ENCODE assay signal across 11 mouse cellular contexts in genomic region chr2:10314251-10315243, GRCm38 (mm10). TPM values are rescaled to one million over a fixed set of nuclear protein-coding genes. Genes with fewer than 3 reads are reported as not detected.
DNase-seq lines count a peak whose midpoint lies in the region; ATAC-seq lines count a peak whose summit lies in the region.
"Had no signal": no experiment of that assay in that cellular context is flagged by ENCODE, and none has a peak within 500 bp of the region (broad histone marks: within the 10 kb centered on the region; RNA-seq: fewer than 3 reads in every experiment).

No protein-coding gene starts in this region.

- WGBS in heart, embryonic 11.5 days (ENCODE audit: insufficient replicate concordance) = 40% methylated on average over 14 of the region's 14 CpGs
- WGBS in midbrain, embryonic 11.5 days = 54% methylated on average over 14 of the region's 14 CpGs
- WGBS in midbrain, embryonic 14.5 days = 45% methylated on average over 14 of the region's 14 CpGs
- WGBS in forebrain, embryonic 15.5 days = 49% methylated on average over 14 of the region's 14 CpGs

- ATAC-seq in heart, embryonic 11.5 days (replicated peaks; ENCODE audit: insufficient number of reproducible peaks, low FRiP score, low TSS enrichment) = no peak
- ATAC-seq in midbrain, embryonic 11.5 days (ENCODE audit: low FRiP score) = no peak
- ATAC-seq in midbrain, embryonic 14.5 days (ENCODE audit: low FRiP score, low TSS enrichment) = no peak; the same call in 1 of the 2 replicates
- peak; percentile 63 for ATAC-seq in megakaryocyte-erythroid progenitor cell, adult 5-6 weeks (replicated peaks; ENCODE audit: low FRiP score, low TSS enrichment, poor library complexity, severe bottlenecking)
- no peak for ATAC-seq in forebrain, embryonic 15.5 days (replicated peaks)
- ATAC-seq: forebrain, embryonic 16.5 days had no signal

- no peak for DNase-seq in heart, postnatal 25 days (ENCODE audit: low spot score)
- peak; percentile 33 for DNase-seq in midbrain, embryonic 11.5 days (ENCODE audit: low spot score, missing footprints)
- no peak for DNase-seq in midbrain, embryonic 14.5 days
- DNase-seq in thymus, postnatal 25 days = peak; percentile 45
- DNase-seq in left cerebral cortex, adult 11 months (ENCODE audit: low spot score) = no peak
- DNase-seq: adrenal gland, postnatal 25 days; lung, postnatal 14 days had no signal

- no peaks in the 10 kb centered on the region for H3K9me3 ChIP-seq in heart, embryonic 11.5 days (replicated peaks; ENCODE audit: control insufficient read depth, low read length)
- H3K9me3 ChIP-seq in midbrain, embryonic 11.5 days (ENCODE audit: control insufficient read depth, low read length) = no peaks in the 10 kb centered on the region
- H3K9me3 ChIP-seq in midbrain, embryonic 14.5 days (ENCODE audit: control insufficient read depth, low read length) = no peaks in the 10 kb centered on the region
- H3K9me3 ChIP-seq in forebrain, embryonic 15.5 days = no peaks in the 10 kb centered on the region

- peaks cover 2% of the 10 kb centered on the region for H3K27me3 ChIP-seq in heart, embryonic 11.5 days (ENCODE audit: control insufficient read depth, insufficient read depth, low read length)
- H3K27me3 ChIP-seq in midbrain, embryonic 11.5 days (ENCODE audit: control insufficient read depth, insufficient read depth, low read length) = no peaks in the 10 kb centered on the region
- H3K27me3 ChIP-seq in midbrain, embryonic 14.5 days (ENCODE audit: control insufficient read depth, insufficient read depth, low read length) = no peaks in the 10 kb centered on the region
- H3K27me3 ChIP-seq in forebrain, embryonic 15.5 days = no peaks in the 10 kb centered on the region

- no peaks in the 10 kb centered on the region for H3K36me3 ChIP-seq in heart, embryonic 11.5 days (ENCODE audit: control insufficient read depth, insufficient read depth, low read length)
- H3K36me3 ChIP-seq in midbrain, embryonic 11.5 days (ENCODE audit: control insufficient read depth, insufficient read depth, low read length) = no peaks in the 10 kb centered on the region
- H3K36me3 ChIP-seq in midbrain, embryonic 14.5 days (ENCODE audit: control insufficient read depth, insufficient read depth, low read length) = no peaks in the 10 kb centered on the region
- H3K36me3 ChIP-seq in forebrain, embryonic 15.5 days = no peaks in the 10 kb centered on the region

- H3K4me2 ChIP-seq in heart, embryonic 11.5 days = peak overlapping the region; percentile 24; the same call in 1 of the 2 replicates
- no peak overlapping the region for H3K4me2 ChIP-seq in midbrain, embryonic 11.5 days
- no peak overlapping the region for H3K4me2 ChIP-seq in midbrain, embryonic 14.5 days (ENCODE audit: low read length)
- H3K4me2 ChIP-seq in forebrain, embryonic 15.5 days (replicated peaks) = no peak overlapping the region

- H3K4me3 ChIP-seq in heart, embryonic 11.5 days (ENCODE audit: low read depth, low read length) = no peak overlapping the region
- no peak overlapping the region for H3K4me3 ChIP-seq in midbrain, embryonic 11.5 days (ENCODE audit: low read depth, low read length)
- H3K4me3 ChIP-seq in midbrain, embryonic 14.5 days (replicated peaks; ENCODE audit: low read depth, low read length) = no peak overlapping the region
- no peak overlapping the region for H3K4me3 ChIP-seq in forebrain, embryonic 15.5 days

- intact Hi-C loops in heart, postnatal 25 days (cut with DNase I) = no loop called here

- peaks cover 8% of the 10 kb centered on the region for H3K4me1 ChIP-seq in heart, embryonic 11.5 days (ENCODE audit: control insufficient read depth, insufficient read depth, low read length)
- no peaks in the 10 kb centered on the region for H3K4me1 ChIP-seq in midbrain, embryonic 11.5 days (ENCODE audit: control insufficient read depth, insufficient read depth, low read length)
- H3K4me1 ChIP-seq in midbrain, embryonic 14.5 days (ENCODE audit: control insufficient read depth, insufficient read depth, low read length) = 0 out of 2 replicates have a peak, but pooled peaks cover 3% of the 10 kb centered on the region
- no peaks in the 10 kb centered on the region for H3K4me1 ChIP-seq in forebrain, embryonic 15.5 days

- H3K27ac ChIP-seq in heart, embryonic 11.5 days (ENCODE audit: low read depth, low read length) = no peak overlapping the region
- H3K27ac ChIP-seq in midbrain, embryonic 11.5 days (ENCODE audit: low read depth, low read length) = no peak overlapping the region
- no peak overlapping the region for H3K27ac ChIP-seq in midbrain, embryonic 14.5 days (replicated peaks; ENCODE audit: low read depth, low read length)
- no peak overlapping the region for H3K27ac ChIP-seq in forebrain, embryonic 15.5 days (replicated peaks)

- H3K9ac ChIP-seq in heart, embryonic 11.5 days (ENCODE audit: low read depth, low read length) = no peak overlapping the region
- H3K9ac ChIP-seq in midbrain, embryonic 11.5 days (ENCODE audit: low read length) = no peak overlapping the region
- no peak overlapping the region for H3K9ac ChIP-seq in midbrain, embryonic 14.5 days (replicated peaks; ENCODE audit: low read length)
- no peak overlapping the region for H3K9ac ChIP-seq in forebrain, embryonic 15.5 days (replicated peaks)

RNA-seq across cellular contexts. Expression of gene Sfmbt2, which starts 55.8 kb away (rescaled TPM):
- 1.5 and 1.6 TPM in 2 replicates for polyA plus RNA-seq in heart, embryonic 11.5 days (2014; fragmentation: Nextera tagmentation; extraction: Ambion mirVana)
- under 1 TPM; 0.53 to 0.55 TPM for total RNA-seq in heart, postnatal 25 days (2021)
- polyA plus RNA-seq in midbrain, embryonic 11.5 days (2014; fragmentation: Nextera tagmentation; extraction: Ambion mirVana) = 1.8 and 1.9 TPM in 2 replicates
- 4.2 TPM in 2 replicates for polyA plus RNA-seq in midbrain, embryonic 14.5 days (2014; fragmentation: Nextera tagmentation; extraction: Ambion mirVana)
- 0.07 TPM in 1 of 2 replicates, not detected in the other for total RNA-seq in megakaryocyte-erythroid progenitor cell, adult 5-6 weeks (2014; fragmentation: Nextera tagmentation)
- 0.19 TPM in 2 replicates for total RNA-seq in megakaryocyte-erythroid progenitor cell, adult 5-6 weeks (2017)
- polyA plus RNA-seq in forebrain, embryonic 15.5 days (2015; fragmentation: Nextera tagmentation; extraction: Ambion mirVana) = 2.1 and 2.4 TPM in 2 replicates

Comparison
In these comparisons a context has a peak if more than half of its experiments do, and no peak if none do; other contexts are left out.
1. DNase-seq: peak in midbrain, embryonic 11.5 days (single experiment) and thymus, postnatal 25 days (single experiment); none in heart, postnatal 25 days (single experiment), midbrain, embryonic 14.5 days (single experiment) and left cerebral cortex, adult 11 months (single experiment).